Mouse (Mus musculus) embryonic facial prominence, embryonic 14.5 days (tissue): Measurements from ENCODE around the gene Psmb1. TPM values are rescaled to one million over a fixed set of nuclear protein-coding genes. Genes with fewer than 3 reads are reported as not detected.
A peak's percentile ranks its signal among the peaks of the same experiment; 100 is the strongest.
"Not testable (repeated sequence)": the region's sequence is repeated elsewhere in the genome, so short reads cannot be mapped to it uniquely, and the experiment has no call there.

Source experiments
- ATAC-seq: fragments of 200-750 bp; cut with Nextera tagmentation; 2 replicates; pipeline ENCODE4 v1.8.0; 2017; ENCODE audit warnings: low read depth, moderate number of reproducible peaks, moderate TSS enrichment
- DNase-seq: peaks from one replicate; pipeline ENCODE4 v3.0.0-alpha.2; 2015; ENCODE audit warnings: low spot score
- H3K27ac ChIP-seq: fragments of 300-500 bp; sonication (generic); replicated peaks from 2 replicates; pipeline ENCODE4 v1.5.1; 2014; ENCODE audit warnings: low read depth, mild to moderate bottlenecking, low read length, moderate library complexity
- H3K27me3 ChIP-seq: fragments of 300-500 bp; sonication (generic); replicated peaks from 2 replicates; pipeline ENCODE4 v1.6.1; 2014; ENCODE audit warnings: low read length; ENCODE audit not compliant: control insufficient read depth, insufficient read depth
- H3K36me3 ChIP-seq: fragments of 300-500 bp; sonication (generic); 2 replicates; pipeline ENCODE4 v1.6.1; 2014; ENCODE audit warnings: low read length, mixed read lengths; ENCODE audit not compliant: control insufficient read depth, insufficient read depth
- H3K4me1 ChIP-seq: fragments of 300-500 bp; sonication (generic); 2 replicates; pipeline ENCODE4 v1.6.1; 2014; ENCODE audit warnings: antibody characterized with exemption, low read length; ENCODE audit not compliant: control insufficient read depth, insufficient read depth
- H3K4me2 ChIP-seq: fragments of 300-500 bp; sonication (generic); 2 replicates; pipeline ENCODE4 v1.6.1; 2014; ENCODE audit warnings: low read depth, mild to moderate bottlenecking, low read length, moderate library complexity, mixed read lengths
- H3K4me3 ChIP-seq: fragments of 300-500 bp; sonication (generic); 2 replicates; pipeline ENCODE4 v1.5.1; 2014; ENCODE audit warnings: low read depth, mild to moderate bottlenecking, low read length
- H3K9ac ChIP-seq: fragments of 300-500 bp; sonication (generic); 2 replicates; pipeline ENCODE4 v1.6.1; 2014; ENCODE audit warnings: low read depth, mild to moderate bottlenecking, low read length, moderate library complexity, mixed read lengths
- H3K9me3 ChIP-seq: fragments of 300-500 bp; sonication (generic); 2 replicates; pipeline ENCODE4 v1.6.1; 2016; ENCODE audit warnings: low read length; ENCODE audit not compliant: control insufficient read depth
- WGBS: fragments of 180-500 bp; shearing (Covaris S2); extraction: QIAGEN DNeasy Blood & Tissue Kit; methylation state at CpG from one replicate; pipeline ENCODE4 v1.1.7; 2014; 5-methylcytosine and 5-hydroxymethylcytosine counted together
- polyA plus RNA-seq: library from polyadenylated mRNA; unstranded; fragments of >200 nt; fragmentation: Nextera tagmentation; extraction: Ambion mirVana; gene quantifications from 2 replicates; pipeline ENCODE4 v1.2.1, GENCODE M21; 2014

The Psmb1 gene
- polyA plus RNA-seq, 1 experiment from 2014 or later: 267 TPM

DNA sequence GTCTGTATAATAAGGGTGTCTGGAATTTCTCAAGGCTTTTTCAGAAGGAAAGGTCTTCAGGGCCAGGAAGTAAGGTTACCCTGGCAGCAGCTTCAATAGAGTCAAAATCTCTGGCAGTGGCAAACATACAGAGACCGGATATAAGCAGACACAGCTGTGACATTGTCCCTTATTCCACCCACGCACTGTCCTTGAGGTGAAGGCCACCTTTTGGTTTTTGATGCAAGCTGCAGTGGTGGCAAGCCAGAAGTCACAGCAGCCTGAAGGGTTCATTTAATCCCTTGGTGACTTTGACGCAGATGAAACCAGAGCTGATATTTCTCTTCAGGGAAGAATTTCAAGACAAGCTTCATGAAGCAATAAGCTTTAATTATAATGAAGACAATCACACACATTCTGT is 49.9 kb downstream of the Psmb1 start:
- no peaks in the 10 kb centered on the region for H3K4me1 ChIP-seq
- no peak overlapping the region for H3K4me3 ChIP-seq
- no peaks in the 10 kb centered on the region for H3K9me3 ChIP-seq
- no peak for ATAC-seq
- WGBS: 60% methylated on average over 3 of the region's 3 CpGs
- DNase-seq: no peak
- H3K4me2 ChIP-seq: no peak overlapping the region
- no peak overlapping the region for H3K27ac ChIP-seq
- H3K27me3 ChIP-seq: no peaks in the 10 kb centered on the region
- no peaks in the 10 kb centered on the region for H3K36me3 ChIP-seq
- no peak overlapping the region for H3K9ac ChIP-seq

DNA sequence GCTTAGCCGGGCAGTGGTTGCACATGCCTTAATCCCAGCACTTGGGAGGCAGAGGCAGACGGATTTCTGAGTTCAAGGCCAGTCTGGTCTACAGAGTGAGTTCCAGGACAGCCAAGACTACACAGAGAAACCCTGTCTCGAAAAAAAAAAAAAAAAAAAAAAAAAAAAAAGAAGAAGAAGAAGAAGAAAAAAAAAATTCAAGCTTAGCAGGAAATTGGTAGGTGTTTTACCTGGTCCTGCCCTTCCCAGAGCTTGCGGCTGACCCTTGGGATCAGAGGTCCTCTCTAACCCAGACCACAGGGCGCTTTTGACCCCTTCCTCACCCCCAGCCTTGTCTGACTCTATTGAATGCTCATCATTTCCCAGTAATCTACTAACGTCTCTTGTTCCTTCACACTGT is 50.4 kb downstream of the Psmb1 start:
- not testable (repeated sequence) for H3K4me2 ChIP-seq, H3K27ac ChIP-seq, H3K4me1 ChIP-seq, ATAC-seq, H3K27me3 ChIP-seq, H3K9ac ChIP-seq, H3K36me3 ChIP-seq, H3K4me3 ChIP-seq, DNase-seq, H3K9me3 ChIP-seq
- 76% methylated on average over 5 of the region's 6 CpGs for WGBS

DNA sequence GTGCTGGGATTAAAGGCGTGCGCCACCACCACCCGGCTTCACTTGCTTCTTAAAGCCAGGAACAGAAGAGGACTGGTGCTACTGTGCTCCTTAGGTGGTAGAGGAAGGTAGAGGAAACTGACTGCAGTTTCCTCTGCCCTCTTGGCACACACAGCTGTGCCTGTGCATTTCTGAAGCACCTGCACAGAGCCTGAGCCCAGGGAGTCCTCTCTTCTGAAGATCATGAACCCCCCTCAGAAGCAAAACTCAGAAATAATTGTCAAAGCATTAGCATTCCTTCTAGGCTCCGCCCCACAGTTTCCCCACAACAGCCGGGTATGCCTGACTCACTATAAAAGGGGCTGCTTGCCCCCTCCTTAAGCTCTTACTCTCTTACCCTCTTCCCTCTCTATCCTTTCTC is 51.7 kb downstream of the Psmb1 start:
- H3K27me3 ChIP-seq: no peaks in the 10 kb centered on the region
- no peak overlapping the region for H3K4me3 ChIP-seq
- no peaks in the 10 kb centered on the region for H3K36me3 ChIP-seq
- no peaks in the 10 kb centered on the region for H3K9me3 ChIP-seq
- H3K4me1 ChIP-seq: no peaks in the 10 kb centered on the region
- H3K9ac ChIP-seq: no peak overlapping the region
- WGBS: 72% methylated on average over 5 of the region's 5 CpGs
- no peak overlapping the region for H3K4me2 ChIP-seq
- no peak for ATAC-seq
- no peak for DNase-seq
- H3K27ac ChIP-seq: no peak overlapping the region

DNA sequence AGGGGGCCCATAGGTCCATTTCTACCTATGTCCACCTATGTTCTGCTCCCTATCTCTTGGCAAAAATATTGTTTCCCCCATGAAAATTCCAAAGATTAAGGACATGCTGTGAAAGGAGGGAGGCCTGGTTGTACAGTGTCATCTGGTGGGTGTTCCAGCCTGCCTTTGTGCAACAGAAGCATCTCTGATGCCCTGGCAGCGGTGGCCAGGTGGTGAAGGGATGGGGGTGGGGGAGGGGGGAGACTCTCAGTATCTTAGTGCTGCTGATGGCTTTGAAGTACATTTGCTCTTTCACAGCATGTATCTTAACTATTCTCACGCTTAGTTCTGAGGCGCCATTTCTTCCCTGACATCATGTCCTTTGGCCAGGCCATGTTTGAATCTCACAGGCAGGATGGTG is 54.1 kb downstream of the Psmb1 start:
- ATAC-seq (no peak), DNase-seq (no peak)
- Histone ChIP-seq H3K9ac (no peak overlapping the region), H3K27ac (no peak overlapping the region), H3K27me3 (no peaks in the 10 kb centered on the region), H3K36me3 (no peaks in the 10 kb centered on the region), H3K9me3 (no peaks in the 10 kb centered on the region), H3K4me3 (no peak overlapping the region), H3K4me1 (peaks cover 9% of the 10 kb centered on the region), H3K4me2 (no peak overlapping the region)
- WGBS: 87% methylated on average over 3 of the region's 3 CpGs

DNA sequence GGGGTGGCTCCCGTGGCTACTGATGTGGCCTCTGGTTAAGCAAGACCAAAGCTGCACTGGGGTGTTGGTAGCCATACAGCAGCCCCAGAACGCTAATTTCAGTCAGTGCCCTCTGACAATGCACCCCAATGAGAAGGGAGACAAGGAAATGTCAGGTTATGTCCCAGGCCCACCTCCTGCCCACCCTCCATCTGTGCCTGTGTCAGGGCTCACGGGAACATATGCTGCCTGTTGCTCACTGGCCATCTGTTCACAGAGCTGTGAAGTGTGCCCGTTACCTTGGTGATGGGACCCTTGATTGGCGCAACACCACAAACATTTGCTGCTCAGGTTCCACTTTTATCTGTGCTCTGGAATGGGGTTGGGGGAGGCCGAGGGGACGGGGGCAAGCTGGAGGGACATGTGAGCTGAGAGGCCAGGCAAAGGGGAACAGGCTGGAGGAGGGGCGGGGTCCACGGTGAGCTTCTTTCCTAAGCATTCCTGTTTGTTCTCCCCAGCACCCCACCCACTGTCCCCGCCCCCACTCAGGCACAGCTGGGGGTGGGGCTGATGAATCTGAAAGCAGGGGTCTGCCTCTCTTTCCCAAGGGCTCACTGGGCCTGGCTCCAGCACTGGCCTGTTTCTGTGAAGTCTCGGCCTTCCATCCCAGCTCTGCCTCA is 59.0 kb downstream of the Psmb1 start:
- H3K4me1 ChIP-seq: peaks cover 11% of the 10 kb centered on the region
- no peaks in the 10 kb centered on the region for H3K9me3 ChIP-seq
- peak overlapping the region; percentile 59 for H3K27ac ChIP-seq
- WGBS: 7% methylated on average over 9 of the region's 11 CpGs
- H3K4me2 ChIP-seq: peak overlapping the region; percentile 41
- no peaks in the 10 kb centered on the region for H3K27me3 ChIP-seq
- DNase-seq (peak; percentile 82), ATAC-seq (peak; percentile 95)
- 0 out of 2 replicates have a peak overlapping the region, but pooled peaks have one; percentile 8 for H3K4me3 ChIP-seq
- no peaks in the 10 kb centered on the region for H3K36me3 ChIP-seq
- peak overlapping the region; percentile 34; the same call in 1 of the 2 replicates for H3K9ac ChIP-seq

DNA sequence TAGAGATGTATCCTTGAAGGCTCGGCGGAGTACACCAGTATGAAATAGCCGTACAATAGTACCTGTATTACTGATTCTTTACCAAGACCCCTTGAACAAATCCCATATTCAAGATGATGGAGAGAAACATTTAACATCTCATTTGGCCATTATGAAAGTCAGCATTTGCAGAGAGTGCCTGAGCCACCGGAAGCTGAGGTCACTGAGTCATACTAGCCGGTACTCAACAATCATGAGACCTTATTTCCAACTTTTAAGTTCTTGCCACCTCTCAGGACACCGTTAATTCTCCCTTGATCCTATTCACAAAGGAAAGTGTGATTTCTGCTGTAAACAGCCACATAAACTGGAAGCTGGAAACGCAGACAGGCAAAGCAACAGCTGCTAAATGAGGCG is 59.5 kb downstream of the Psmb1 start:
- WGBS: 65% methylated on average over 8 of the region's 8 CpGs
- Histone ChIP-seq H3K4me3 (no peak overlapping the region), H3K36me3 (no peaks in the 10 kb centered on the region), H3K9me3 (no peaks in the 10 kb centered on the region), H3K4me1 (peaks cover 11% of the 10 kb centered on the region), H3K27ac (peak overlapping the region; percentile 59; the same call in 1 of the 2 replicates), H3K4me2 (peak overlapping the region; percentile 41), H3K27me3 (no peaks in the 10 kb centered on the region), H3K9ac (no peak overlapping the region)
- DNase-seq (no peak), ATAC-seq (no peak)

DNA sequence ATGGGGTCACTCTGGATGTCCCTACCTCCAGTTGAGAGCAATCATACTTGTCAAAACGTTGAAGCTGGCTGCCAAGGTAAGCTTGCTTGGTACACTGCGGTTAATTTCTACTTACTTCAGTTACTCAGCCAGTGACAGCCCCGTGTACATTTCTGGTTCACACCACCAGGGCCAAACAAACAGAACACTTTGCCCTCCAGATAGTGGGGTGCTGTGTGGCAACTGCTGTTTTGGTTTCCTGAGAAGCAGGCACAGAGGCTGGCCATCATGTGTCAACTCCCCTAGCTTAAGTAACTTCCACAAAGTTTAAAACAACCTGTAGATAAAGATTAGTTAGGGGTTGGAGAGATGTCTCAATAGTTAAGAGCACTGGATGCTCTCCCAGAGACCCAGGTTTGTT is 64.8 kb downstream of the Psmb1 start:
- Histone ChIP-seq H3K4me1 (no peaks in the 10 kb centered on the region), H3K27me3 (no peaks in the 10 kb centered on the region), H3K9ac (no peak overlapping the region), H3K4me3 (no peak overlapping the region), H3K9me3 (no peaks in the 10 kb centered on the region), H3K36me3 (peaks cover 38% of the 10 kb centered on the region), H3K27ac (no peak overlapping the region), H3K4me2 (no peak overlapping the region)
- 84% methylated on average over 3 of the region's 3 CpGs for whole genome bisulfite sequencing
- no peak for ATAC-seq
- no peak for DNase-seq

DNA sequence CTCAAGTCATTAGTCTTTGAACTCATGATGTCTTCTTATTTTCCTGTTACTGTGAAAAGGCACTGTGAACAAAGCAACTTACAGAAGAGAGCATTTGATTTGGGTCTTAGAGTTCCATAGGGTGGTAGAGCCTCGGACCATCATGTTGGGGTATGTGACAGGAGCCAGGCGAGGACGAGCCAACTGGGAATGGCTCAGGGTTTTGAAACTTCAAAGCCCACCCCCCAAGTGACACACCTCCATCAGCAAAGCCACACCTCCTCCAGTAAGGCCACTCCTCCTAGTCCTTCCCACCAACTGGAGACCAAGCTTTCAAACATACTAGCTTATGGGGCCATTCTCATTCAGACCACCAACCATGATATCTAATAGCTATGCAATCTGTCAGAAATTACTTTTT is 67.5 kb downstream of the Psmb1 start:
- no peaks in the 10 kb centered on the region for H3K27me3 ChIP-seq
- H3K36me3 ChIP-seq: peaks cover 63% of the 10 kb centered on the region
- no peak for ATAC-seq
- WGBS: 82% methylated on average over 3 of the region's 3 CpGs
- no peaks in the 10 kb centered on the region for H3K9me3 ChIP-seq
- no peak for DNase-seq
- no peak overlapping the region for H3K27ac ChIP-seq
- H3K4me3 ChIP-seq: no peak overlapping the region
- no peak overlapping the region for H3K9ac ChIP-seq
- no peak overlapping the region for H3K4me2 ChIP-seq
- H3K4me1 ChIP-seq: no peaks in the 10 kb centered on the region

DNA sequence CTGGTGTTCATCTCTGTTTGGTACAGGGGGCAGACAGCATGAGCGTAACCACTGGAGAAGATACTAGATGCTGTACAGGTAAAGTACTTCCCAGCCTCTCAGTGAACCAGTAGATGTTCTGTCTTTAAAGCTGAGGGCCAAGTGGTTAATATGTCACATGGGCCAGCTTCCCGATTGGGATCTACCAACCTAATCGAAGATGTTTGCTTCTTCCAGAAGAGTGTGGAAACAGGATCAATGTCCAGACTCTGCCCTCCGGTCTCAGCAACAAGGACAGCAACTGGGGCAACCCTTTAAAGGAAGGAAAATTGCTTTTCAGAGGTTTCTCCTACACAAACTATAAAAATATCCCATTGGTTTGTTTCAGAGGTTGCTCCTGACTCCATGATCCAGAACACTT is 68.0 kb downstream of the Psmb1 start:
- no peak overlapping the region for H3K27ac ChIP-seq
- no peak for ATAC-seq
- no peaks in the 10 kb centered on the region for H3K9me3 ChIP-seq
- H3K4me2 ChIP-seq: no peak overlapping the region
- WGBS: 94% methylated on average over 4 of the region's 4 CpGs
- peaks cover 67% of the 10 kb centered on the region for H3K36me3 ChIP-seq
- H3K4me1 ChIP-seq: no peaks in the 10 kb centered on the region
- DNase-seq: no peak
- H3K4me3 ChIP-seq: no peak overlapping the region
- no peaks in the 10 kb centered on the region for H3K27me3 ChIP-seq
- no peak overlapping the region for H3K9ac ChIP-seq
